Comparison of ENCODE assay signal across 19 mouse cellular contexts in the genomic region with DNA sequence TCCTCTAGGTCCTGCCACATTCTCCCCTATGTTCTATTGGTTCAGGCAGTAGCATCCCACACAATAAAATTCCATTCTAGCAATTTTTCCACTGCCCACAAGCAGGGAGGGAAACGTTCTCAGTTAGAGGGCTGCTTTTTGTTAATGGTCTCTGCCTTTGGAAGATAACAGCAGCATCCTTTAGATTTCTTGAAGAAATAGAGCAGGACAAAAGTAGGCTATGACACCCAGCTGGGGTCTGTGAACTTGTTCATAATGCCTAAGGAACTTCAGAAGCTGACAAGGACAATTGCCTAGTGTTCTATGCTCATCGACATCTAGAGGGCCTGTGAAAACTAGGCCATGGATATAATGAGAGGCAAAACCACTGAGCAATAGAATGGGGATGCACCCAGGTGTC.
"Had no signal": no experiment of that assay in that cellular context is flagged by ENCODE, and none has a peak within 500 bp of the region (broad histone marks: within the 10 kb centered on the region; RNA-seq: fewer than 3 reads in every experiment).

No protein-coding gene starts in this region.

- H3K4me3 ChIP-seq: lung, embryonic 15.5 days; megakaryocyte, embryonic 14.5 days; midbrain, embryonic 13.5 days; midbrain, embryonic 15.5 days; neural tube, embryonic 12.5 days had no signal

- ATAC-seq: liver, postnatal 0 days; lung, postnatal 0 days; midbrain, embryonic 15.5 days had no signal

- H3K36me3 ChIP-seq: lung, embryonic 15.5 days; midbrain, embryonic 13.5 days; midbrain, embryonic 15.5 days; neural tube, embryonic 12.5 days had no signal

- H3K9ac ChIP-seq: liver, postnatal 0 days; lung, embryonic 15.5 days; midbrain, embryonic 13.5 days; midbrain, embryonic 15.5 days; neural tube, embryonic 12.5 days had no signal

- H3K4me2 ChIP-seq: lung, embryonic 15.5 days; midbrain, embryonic 11.5 days; midbrain, embryonic 13.5 days; midbrain, embryonic 15.5 days; neural tube, embryonic 12.5 days had no signal

- H3K4me1 ChIP-seq: lung, embryonic 15.5 days; megakaryocyte, embryonic 14.5 days; midbrain, embryonic 13.5 days; midbrain, embryonic 15.5 days; neural tube, embryonic 12.5 days had no signal

- DNase-seq: lung, adult 2 months; lung, postnatal 14 days; lung, postnatal 36 days; right cerebral cortex, adult 18-20 months; right cerebral cortex, postnatal 25 days; right cerebral cortex, postnatal 4 days; spleen, adult 18-20 months; thymus, adult 18-20 months; thymus, postnatal 14 days; thymus, postnatal 36 days had no signal

- H3K27ac ChIP-seq: lung, embryonic 15.5 days; macrophage; midbrain, embryonic 13.5 days; midbrain, embryonic 15.5 days; neural tube, embryonic 12.5 days had no signal

- H3K27me3 ChIP-seq: lung, embryonic 15.5 days; megakaryocyte, embryonic 14.5 days; midbrain, embryonic 13.5 days; midbrain, embryonic 15.5 days; neural tube, embryonic 12.5 days had no signal

- H3K9me3 ChIP-seq: lung, embryonic 15.5 days; midbrain, embryonic 13.5 days; midbrain, embryonic 15.5 days; neural tube, embryonic 12.5 days had no signal
